Mouse (Mus musculus) small intestine, adult 2 months (tissue): ENCODE data around the gene Tbk1.

Experiments
- CTCF ChIP-seq: fragments of 200-500 bp; IDR thresholded peaks from 2 replicates; pipeline ENCODE4 v1.5.1; 2012; ENCODE audit warnings: low read depth, mild to moderate bottlenecking, control low read depth, inconsistent platforms, low read length, moderate library complexity, mixed read lengths; ENCODE audit not compliant: insufficient replicate concordance, insufficient read length; ENCODE audit errors: extremely low read depth
- POLR2A ChIP-seq: fragments of 200-500 bp; IDR thresholded peaks from 2 replicates; pipeline ENCODE4 v1.6.1; 2012; ENCODE audit warnings: low read depth, mild to moderate bottlenecking, control low read depth, inconsistent platforms, low read length, moderate library complexity

DNA sequence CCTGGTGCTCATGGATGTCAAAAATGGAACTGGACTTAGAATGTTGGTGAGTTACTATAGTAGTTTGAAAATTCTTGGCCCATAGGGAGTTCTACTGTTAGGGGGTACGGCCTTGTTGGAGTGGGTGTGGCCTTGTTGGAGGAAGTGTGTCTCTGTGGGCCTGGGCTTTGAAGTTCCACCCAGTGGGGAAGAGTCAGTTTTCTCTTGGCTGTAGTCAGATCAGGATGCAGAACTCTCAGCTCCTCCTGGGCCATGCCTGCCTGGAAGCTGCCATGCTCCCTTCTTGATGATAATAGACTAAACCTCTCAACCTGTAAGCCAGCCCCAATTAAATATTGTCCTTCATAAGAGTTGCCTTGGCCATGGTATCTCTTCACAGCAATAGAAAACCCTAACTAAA lies 47.6 kb upstream of the Tbk1 start:
- TF ChIP-seq CTCF = no peak
- no peak for TF ChIP-seq POLR2A
